Mouse (Mus musculus) embryonic fibroblast, embryonic 13.5 days (primary cell): ENCODE results near the gene Sar1b.

Experiments
- CTCF ChIP-seq: IDR thresholded peaks from 2 replicates; pipeline ENCODE4 v1.5.1; 2011; ENCODE audit warnings: mild to moderate bottlenecking, control low read depth, low read length, moderate library complexity, borderline replicate concordance; ENCODE audit not compliant: insufficient read depth
- POLR2A ChIP-seq: IDR thresholded peaks from 2 replicates; pipeline ENCODE4 v1.6.1; 2011; ENCODE audit warnings: low read depth, mild to moderate bottlenecking, control low read depth, low read length, moderate library complexity

DNA sequence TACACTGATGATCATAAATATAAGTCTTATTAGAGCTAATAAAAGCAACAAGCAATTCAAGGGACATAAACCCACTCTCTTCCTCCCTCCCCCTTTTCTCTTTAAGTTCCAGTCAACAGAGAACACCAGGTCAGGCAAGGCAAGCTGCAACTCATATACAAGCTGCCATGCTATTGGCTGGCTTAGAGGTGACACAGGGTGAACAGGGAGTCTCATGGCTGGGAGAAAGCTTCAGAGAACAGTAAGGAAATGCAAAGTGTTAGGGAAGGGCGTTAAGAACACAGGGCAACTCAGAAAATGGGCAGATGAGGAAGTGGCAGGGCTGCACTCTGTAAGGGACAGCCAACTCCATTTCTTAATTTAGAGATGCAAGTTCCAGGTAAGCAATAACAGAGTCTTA is 30.6 kb upstream of the Sar1b start:
- TF ChIP-seq POLR2A: no peak
- no peak for TF ChIP-seq CTCF
